ENCODE assay signal across 9 mouse cellular contexts in genomic region chr7:96212224-96212591, GRCm38 (mm10). TPM values are rescaled to one million over a fixed set of nuclear protein-coding genes. Genes with fewer than 3 reads are reported as not detected.
DNase-seq lines count a peak whose midpoint lies in the region; ATAC-seq and TF ChIP-seq lines count a peak whose summit lies in the region.
"Had no signal": no experiment of that assay in that cellular context is flagged by ENCODE, and none has a peak within 500 bp of the region (broad histone marks: within the 10 kb centered on the region; RNA-seq: fewer than 3 reads in every experiment).

No protein-coding gene starts in this region.

- peak overlapping the region; percentile 96 for H3K27ac ChIP-seq in layer of hippocampus, adult 2 months
- peak overlapping the region; percentile 88; the same call in 1 of the 2 replicates for H3K27ac ChIP-seq in embryonic facial prominence, embryonic 15.5 days (replicated peaks)
- H3K27ac ChIP-seq in intestine, embryonic 14.5 days (ENCODE audit: low read depth), result peak overlapping the region; percentile 79

- H3K9me3 ChIP-seq in embryonic facial prominence, embryonic 15.5 days (replicated peaks), result no peaks in the 10 kb centered on the region
- H3K9me3 ChIP-seq in intestine, embryonic 14.5 days (ENCODE audit: control insufficient read depth, low read length), result no peaks in the 10 kb centered on the region

- no peak for ATAC-seq in embryonic facial prominence, embryonic 15.5 days (ENCODE audit: insufficient number of reproducible peaks, low FRiP score, low TSS enrichment, low read depth)
- ATAC-seq in intestine, embryonic 14.5 days (replicated peaks; ENCODE audit: low FRiP score, low TSS enrichment, low read depth), result no peak

- WGBS in embryonic facial prominence, embryonic 15.5 days, result 1% methylated on average over 9 of the region's 9 CpGs
- 2% methylated on average over 9 of the region's 9 CpGs for WGBS in intestine, embryonic 14.5 days

- TF ChIP-seq POLR2A in myocyte (IDR thresholded peaks at IDR 0.05; ENCODE audit: insufficient read length, low read depth), result no peak

- peak overlapping the region; percentile 72 for H3K4me3 ChIP-seq in layer of hippocampus, adult 2 months
- peak overlapping the region; percentile 65 for H3K4me3 ChIP-seq in embryonic facial prominence, embryonic 15.5 days (replicated peaks)
- H3K4me3 ChIP-seq in intestine, embryonic 14.5 days (ENCODE audit: low read depth, low read length), result peak overlapping the region; percentile 64
- peak overlapping the region; percentile 25 for H3K4me3 ChIP-seq in myocyte

- peaks cover 41% of the 10 kb centered on the region for H3K4me1 ChIP-seq in embryonic facial prominence, embryonic 15.5 days
- H3K4me1 ChIP-seq in intestine, embryonic 14.5 days (replicated peaks; ENCODE audit: control insufficient read depth, insufficient read depth, low read length), result peaks cover 28% of the 10 kb centered on the region

- H3K79me2 ChIP-seq in myocyte (ENCODE audit: control insufficient read depth, insufficient read depth), result no peaks in the 10 kb centered on the region

- no peak for TF ChIP-seq CTCF in layer of hippocampus, adult 2 months (conservative IDR thresholded peaks at IDR 0.05)

- peak overlapping the region; percentile 53 for H3K9ac ChIP-seq in embryonic facial prominence, embryonic 15.5 days
- peak overlapping the region; percentile 59 for H3K9ac ChIP-seq in intestine, embryonic 14.5 days (ENCODE audit: low read length)

- H3K36me3 ChIP-seq in embryonic facial prominence, embryonic 15.5 days, result no peaks in the 10 kb centered on the region
- H3K36me3 ChIP-seq in intestine, embryonic 14.5 days (ENCODE audit: control insufficient read depth, insufficient read depth, low read length), result no peaks in the 10 kb centered on the region
- H3K36me3 ChIP-seq in myocyte (ENCODE audit: control insufficient read depth, insufficient read depth), result no peaks in the 10 kb centered on the region

- no peaks in the 10 kb centered on the region for H3K27me3 ChIP-seq in embryonic facial prominence, embryonic 15.5 days
- H3K27me3 ChIP-seq in intestine, embryonic 14.5 days (replicated peaks; ENCODE audit: control insufficient read depth, insufficient read depth, low read length), result peaks cover 18% of the 10 kb centered on the region
- H3K27me3 ChIP-seq in myocyte (ENCODE audit: control insufficient read depth, insufficient read depth, insufficient read length), result no peaks in the 10 kb centered on the region

- no peak for DNase-seq in layer of hippocampus, adult 2 months (ENCODE audit: low spot score in 2 of 2)
- DNase-seq in layer of hippocampus, postnatal 14 days (ENCODE audit: low spot score in 2 of 2), result no peak
- DNase-seq in intestine, embryonic 14.5 days (ENCODE audit: low spot score), result peak; percentile 71
- no peak for DNase-seq in urinary bladder, adult 2 months (ENCODE audit: low spot score)
- DNase-seq in c-Kit-positive CD71-positive TER-119-positive erythroid progenitor cells, embryonic 14.5 days (ENCODE audit: low spot score), result no peak
- no peak for DNase-seq in testis, postnatal 10 days (ENCODE audit: low spot score)

- H3K4me2 ChIP-seq in embryonic facial prominence, embryonic 15.5 days (replicated peaks), result peak overlapping the region; percentile 98
- H3K4me2 ChIP-seq in intestine, embryonic 14.5 days (ENCODE audit: low read length), result peak overlapping the region; percentile 74
- H3K4me2 ChIP-seq in myocyte (ENCODE audit: low read depth), result peak overlapping the region; percentile 83

- no peak overlapping the region for H3ac ChIP-seq in myocyte (ENCODE audit: control insufficient read depth, insufficient read length)

TF ChIP-seq in myocyte, 11 proteins besides CTCF, POLR2A, EP300 and RAD21:
- TF ChIP-seq USF1 (IDR thresholded peaks at IDR 0.05; ENCODE audit: low read depth), result no peak
- no peak for TF ChIP-seq TCF12 (IDR thresholded peaks at IDR 0.05; ENCODE audit: insufficient read depth, poor library complexity, severe bottlenecking)
- no peak for TF ChIP-seq SRF (IDR thresholded peaks at IDR 0.05; ENCODE audit: control insufficient read depth, insufficient read length, low read depth)
- TF ChIP-seq E2F4 (IDR thresholded peaks at IDR 0.05; ENCODE audit: insufficient read depth), result no peak
- TF ChIP-seq POLR2AphosphoS2 (IDR thresholded peaks at IDR 0.05; ENCODE audit: insufficient read length, low read depth), result no peak
- no peak for TF ChIP-seq MAX (IDR thresholded peaks at IDR 0.05; ENCODE audit: low read depth)
- no peak for TF ChIP-seq REST (IDR thresholded peaks at IDR 0.05; ENCODE audit: insufficient read depth, insufficient read length)
- TF ChIP-seq MYOG (IDR thresholded peaks at IDR 0.05; ENCODE audit: control insufficient read depth in 1 of 3, insufficient read depth in 1 of 3, insufficient read length in 2 of 3, low read depth in 2 of 3), result no peak
- TF ChIP-seq TCF3 (IDR thresholded peaks at IDR 0.05; ENCODE audit: insufficient read length, low read depth), result no peak
- TF ChIP-seq MYOD1 (IDR thresholded peaks at IDR 0.05; ENCODE audit: control insufficient read depth in 1 of 3, insufficient read length in 2 of 3, low read depth in 2 of 3), result no peak
- no peak for TF ChIP-seq CEBPB (IDR thresholded peaks at IDR 0.05; ENCODE audit: insufficient read depth, poor library complexity, severe bottlenecking)

RNA-seq across cellular contexts. Expression of gene Tenm4, which starts 41.2 kb away (rescaled TPM):
- 100 to 1,000 TPM; 111 to 131 TPM for total RNA-seq in layer of hippocampus, adult 2 months (2021)
- 100 to 1,000 TPM; 125 to 132 TPM for total RNA-seq in layer of hippocampus, postnatal 14 days (2021)
- polyA plus RNA-seq in embryonic facial prominence, embryonic 15.5 days (2015; fragmentation: Nextera tagmentation; extraction: Ambion mirVana), result 51.4 and 51.6 TPM in 2 replicates
- 36.2 and 36.5 TPM in 2 replicates for polyA plus RNA-seq in intestine, embryonic 14.5 days (2014; fragmentation: Nextera tagmentation; extraction: Ambion mirVana)
- 10.9 TPM for polyA plus RNA-seq in myocyte (2012; fragmentation: generic; extraction: Trizol)
- polyA plus RNA-seq in urinary bladder, adult 2 months (2012; rRNA removed), result 0.65 and 1.0 TPM in 2 replicates
- total RNA-seq: hematopoietic stem cell, adult 5-6 weeks had no signal
